Mouse (Mus musculus) heart, postnatal 0 days (tissue): ENCODE measurements around the gene Serpina9. TPM values are rescaled to one million over a fixed set of nuclear protein-coding genes. Genes with fewer than 3 reads are reported as not detected.
"Not testable (repeated sequence)": the region's sequence is repeated elsewhere in the genome, so short reads cannot be mapped to it uniquely, and the experiment has no call there.

Experiments used
- ATAC-seq: fragments of 200-750 bp; cut with Nextera tagmentation; 2 replicates; pipeline ENCODE4 v1.8.0; 2017; ENCODE audit warnings: low read depth, moderate number of reproducible peaks, moderate library complexity; ENCODE audit not compliant: insufficient read depth
- DNase-seq: peaks from one replicate; pipeline ENCODE4 v3.0.0-alpha.2; 2016; ENCODE audit warnings: low spot score
- H3K27ac ChIP-seq: fragments of 300-500 bp; sonication (generic); 2 replicates; pipeline ENCODE4 v1.5.1; 2014; ENCODE audit warnings: low read depth, mild to moderate bottlenecking
- H3K27me3 ChIP-seq: fragments of 300-500 bp; sonication (generic); 2 replicates; pipeline ENCODE4 v1.6.1; 2014; ENCODE audit warnings: low read length, mixed read lengths; ENCODE audit not compliant: control insufficient read depth, insufficient read depth
- H3K36me3 ChIP-seq: fragments of 300-500 bp; sonication (generic); replicated peaks from 2 replicates; pipeline ENCODE4 v1.6.1; 2014; ENCODE audit warnings: low read length, mixed read lengths; ENCODE audit not compliant: control insufficient read depth, insufficient read depth
- H3K4me1 ChIP-seq: fragments of 300-500 bp; sonication (generic); 2 replicates; pipeline ENCODE4 v1.6.1; 2014; ENCODE audit warnings: antibody characterized with exemption; ENCODE audit not compliant: control insufficient read depth, insufficient read depth
- H3K4me2 ChIP-seq: fragments of 300-500 bp; sonication (generic); 2 replicates; pipeline ENCODE4 v1.6.1; 2014; ENCODE audit warnings: low read depth, mild to moderate bottlenecking, low read length, moderate library complexity
- H3K4me3 ChIP-seq: fragments of 300-500 bp; sonication (generic); 2 replicates; pipeline ENCODE4 v1.5.1; 2014; ENCODE audit warnings: low read depth, low read length
- H3K9ac ChIP-seq: fragments of 300-500 bp; sonication (generic); replicated peaks from 2 replicates; pipeline ENCODE4 v1.6.1; 2014; ENCODE audit warnings: low read depth, low read length, mixed read lengths
- H3K9me3 ChIP-seq: fragments of 300-500 bp; sonication (generic); replicated peaks from 2 replicates; pipeline ENCODE4 v1.6.1; 2016; ENCODE audit warnings: low read length; ENCODE audit not compliant: control insufficient read depth
- CTCF ChIP-seq: IDR thresholded peaks from 2 replicates; pipeline ENCODE4 v1.5.1; 2016; ENCODE audit warnings: antibody characterized with exemption, control low read depth, low read depth
- EP300 ChIP-seq: IDR thresholded peaks from 2 replicates; pipeline ENCODE4 v1.6.1; 2016; ENCODE audit warnings: antibody characterized with exemption, low read depth
- WGBS: fragments of 180-500 bp; shearing (Covaris S2); extraction: QIAGEN DNeasy Blood & Tissue Kit; methylation state at CpG from one replicate; pipeline ENCODE4 v1.1.7; 2014; 5-methylcytosine and 5-hydroxymethylcytosine counted together
- polyA plus RNA-seq: library from polyadenylated mRNA; unstranded; fragments of >200 nt; fragmentation: Nextera tagmentation; extraction: Ambion mirVana; gene quantifications from 2 replicates; pipeline ENCODE4 v1.2.1, GENCODE M21; 2015
- total RNA-seq: library from RNA; depleted of rRNA; stranded (reverse); fragments of >200 nt; gene quantifications from 2 replicates; pipeline ENCODE4 v1.2.3, GENCODE M21; 2014; ENCODE audit warnings: low replicate concordance

The Serpina9 gene
- total and polyA plus RNA-seq, 2 experiments from 2014 or later = 0.08 to 0.14 TPM

- Histone ChIP-seq H3K9me3 (no peaks in the 10 kb centered on the region), H3K9ac (no peak overlapping the region), H3K4me1 (no peaks in the 10 kb centered on the region), H3K27ac (no peak overlapping the region), H3K36me3 (no peaks in the 10 kb centered on the region), H3K27me3 (no peaks in the 10 kb centered on the region), H3K4me2 (no peak overlapping the region), H3K4me3 (no peak overlapping the region)
- DNase-seq = no peak
- TF ChIP-seq EP300 (no peak), CTCF (no peak)
- no peak for ATAC-seq
- WGBS = 74% methylated on average over 8 of the region's 8 CpGs
These were observed 50.7 kb downstream of the Serpina9 start for GRCm38 (mm10) chr12:103962860-103963259.

GRCm38 (mm10) chr12:103962337-103962736, 51.2 kb downstream of the Serpina9 start:
- Histone ChIP-seq H3K9me3 (no peaks in the 10 kb centered on the region), H3K4me3 (no peak overlapping the region), H3K27me3 (no peaks in the 10 kb centered on the region), H3K4me2 (no peak overlapping the region), H3K36me3 (no peaks in the 10 kb centered on the region), H3K4me1 (no peaks in the 10 kb centered on the region), H3K9ac (no peak overlapping the region), H3K27ac (no peak overlapping the region)
- DNase-seq = no peak
- no peak for ATAC-seq
- 77% methylated on average over 5 of the region's 5 CpGs for WGBS
- TF ChIP-seq CTCF (no peak), EP300 (no peak)

GRCm38 (mm10) chr12:103961716-103962115, 51.8 kb downstream of the Serpina9 start:
- DNase-seq = no peak
- TF ChIP-seq CTCF = no peak
- TF ChIP-seq EP300 = no peak
- H3K9me3 ChIP-seq = no peaks in the 10 kb centered on the region
- WGBS = 86% methylated on average over 1 of the region's 1 CpGs
- no peak overlapping the region for H3K4me2 ChIP-seq
- no peak overlapping the region for H3K4me3 ChIP-seq
- H3K27ac ChIP-seq = no peak overlapping the region
- ATAC-seq = no peak
- H3K27me3 ChIP-seq = no peaks in the 10 kb centered on the region
- no peak overlapping the region for H3K9ac ChIP-seq
- H3K4me1 ChIP-seq = no peaks in the 10 kb centered on the region
- H3K36me3 ChIP-seq = no peaks in the 10 kb centered on the region

GRCm38 (mm10) chr12:103958798-103959197, 54.8 kb downstream of the Serpina9 start, which contains the start of gene Serpina1e:
TSS of gene Serpina1e (minus strand) at chr12:103958975.
- no peaks in the 10 kb centered on the region for H3K9me3 ChIP-seq
- no peaks in the 10 kb centered on the region for H3K27me3 ChIP-seq
- H3K27ac ChIP-seq = no peak within 1 kb of the TSS
- H3K36me3 ChIP-seq = no peaks in the 10 kb centered on the region
- WGBS = 68% methylated on average over 3 of the region's 3 CpGs
- no peak for TF ChIP-seq EP300
- no peak for TF ChIP-seq CTCF
- H3K4me3 ChIP-seq = no peak within 1 kb of the TSS
- DNase-seq = no peak
- H3K4me2 ChIP-seq = no peak within 1 kb of the TSS
- H3K9ac ChIP-seq = no peak within 1 kb of the TSS
- ATAC-seq = no peak
- H3K4me1 ChIP-seq = no peaks in the 10 kb centered on the region

- not testable (repeated sequence) for H3K36me3 ChIP-seq, H3K9me3 ChIP-seq, H3K4me2 ChIP-seq, ATAC-seq, DNase-seq, H3K4me1 ChIP-seq, H3K9ac ChIP-seq, H3K27me3 ChIP-seq, H3K27ac ChIP-seq, H3K4me3 ChIP-seq
- WGBS = 60% methylated on average over 1 of the region's 2 CpGs
These were observed 57.0 kb downstream of the Serpina9 start for GRCm38 (mm10) chr12:103956555-103956954.

GRCm38 (mm10) chr12:103952972-103953371, 60.6 kb downstream of the Serpina9 start:
- H3K9ac ChIP-seq, DNase-seq, H3K4me2 ChIP-seq, H3K36me3 ChIP-seq, H3K9me3 ChIP-seq, H3K4me3 ChIP-seq, H3K27me3 ChIP-seq, H3K4me1 ChIP-seq, H3K27ac ChIP-seq, ATAC-seq: not testable (repeated sequence)
- WGBS = 53% methylated on average over 3 of the region's 3 CpGs
